Mouse (Mus musculus) myocyte (in vitro differentiated cells): ENCODE measurements at regions not wholly inside any gene's neighbourhood (a gene's known extent, or its start where the extent isn't known, plus 50 kb on each side); places are given as distances from the start of the nearest gene placed in this dataset.

Source experiments
- CEBPB ChIP-seq: IDR thresholded peaks from 2 replicates; pipeline ENCODE4 v1.6.1; 2011; ENCODE audit warnings: mild to moderate bottlenecking, moderate library complexity; ENCODE audit not compliant: poor library complexity, insufficient read depth, severe bottlenecking
- E2F4 ChIP-seq: IDR thresholded peaks from one replicate; pipeline ENCODE4 v1.6.1; 2011; ENCODE audit warnings: mild to moderate bottlenecking, control low read depth, moderate library complexity; ENCODE audit not compliant: insufficient read depth
- MAX ChIP-seq: IDR thresholded peaks from one replicate; pipeline ENCODE4 v1.6.1; 2011; ENCODE audit warnings: low read depth, mild to moderate bottlenecking, control low read depth
- MYOG ChIP-seq, 3 experiments: IDR thresholded peaks; one replicate each; pipeline ENCODE4 v1.6.1; 2011; ENCODE audit warnings: control low read depth in 2 of 3, low read depth in 2 of 3, mild to moderate bottlenecking in 2 of 3; ENCODE audit not compliant: insufficient read length in 2 of 3, control insufficient read depth in 1 of 3, insufficient read depth in 1 of 3
- POLR2A ChIP-seq: IDR thresholded peaks from one replicate; pipeline ENCODE4 v1.6.1; 2011; ENCODE audit warnings: low read depth, mild to moderate bottlenecking, control low read depth, moderate library complexity; ENCODE audit not compliant: insufficient read length
- REST ChIP-seq: IDR thresholded peaks from one replicate; pipeline ENCODE4 v1.6.1; 2011; ENCODE audit warnings: mild to moderate bottlenecking, control low read depth, moderate library complexity; ENCODE audit not compliant: insufficient read depth, insufficient read length
- TCF12 ChIP-seq: IDR thresholded peaks from one replicate; pipeline ENCODE4 v1.6.1; 2011; ENCODE audit warnings: mild to moderate bottlenecking, control low read depth; ENCODE audit not compliant: poor library complexity, insufficient read depth, severe bottlenecking
- TCF3 ChIP-seq: IDR thresholded peaks from one replicate; pipeline ENCODE4 v1.6.1; 2011; ENCODE audit warnings: low read depth, control low read depth; ENCODE audit not compliant: insufficient read length
- USF1 ChIP-seq: IDR thresholded peaks from one replicate; pipeline ENCODE4 v1.6.1; 2011; ENCODE audit warnings: low read depth, mild to moderate bottlenecking, control low read depth, moderate library complexity

GRCm38 (mm10) chr10:118619601-118620000 lies 178.8 kb downstream of the Ifng start:
- no peak for TF ChIP-seq MAX
- TF ChIP-seq POLR2A, result no peak
- TF ChIP-seq CEBPB, result no peak
- no peak for TF ChIP-seq TCF3
- no peak for TF ChIP-seq MYOG (IDR thresholded peaks at IDR 0.05; ENCODE audit: control insufficient read depth in 1 of 3, insufficient read depth in 1 of 3, insufficient read length in 2 of 3, low read depth in 2 of 3)
- no peak for TF ChIP-seq USF1
- no peak for TF ChIP-seq E2F4
- no peak for TF ChIP-seq TCF12
- TF ChIP-seq REST, result no peak
